Mouse (Mus musculus): ENCODE data around the gene Krtcap3.

Krtcap3 gene

GRCm38 (mm10) chr5:31252795-31253545, 1.5 kb downstream of the Krtcap3 start:
- DNase-seq (ENCODE audit: low spot score in 2 of 2) = no peak

- DNase-seq (ENCODE audit: low spot score in 2 of 2) = no peak
Measured at GRCm38 (mm10) chr5:31253806-31254205, 2.3 kb downstream of the Krtcap3 start.

GRCm38 (mm10) chr5:31254452-31254851, 3.0 kb downstream of the Krtcap3 start:
- DNase-seq (ENCODE audit: low spot score in 2 of 2) = no peak

- DNase-seq (ENCODE audit: low spot score in 2 of 2) = no peak
Measured at GRCm38 (mm10) chr5:31254901-31255300, 3.4 kb downstream of the Krtcap3 start.

- no peak for DNase-seq (ENCODE audit: low spot score in 2 of 2)
Measured at GRCm38 (mm10) chr5:31255381-31255780, 3.9 kb downstream of the Krtcap3 start.

- DNase-seq (ENCODE audit: low spot score in 2 of 2) = no peak
Measured at GRCm38 (mm10) chr5:31255971-31256370, 4.5 kb downstream of the Krtcap3 start.

GRCm38 (mm10) chr5:31257616-31258015, 6.1 kb downstream of the Krtcap3 start:
- DNase-seq (ENCODE audit: low spot score in 2 of 2) = no peak

- no peak for DNase-seq (ENCODE audit: low spot score in 2 of 2)
Measured at GRCm38 (mm10) chr5:31266101-31266500, 14.6 kb downstream of the Krtcap3 start.

- DNase-seq (ENCODE audit: low spot score in 2 of 2) = no peak
Measured at GRCm38 (mm10) chr5:31267686-31268085, 16.2 kb downstream of the Krtcap3 start.

GRCm38 (mm10) chr5:31273018-31273417, 21.5 kb downstream of the Krtcap3 start:
- DNase-seq (ENCODE audit: low spot score in 2 of 2) = no peak

- no peak for DNase-seq (ENCODE audit: low spot score in 2 of 2)
Measured at GRCm38 (mm10) chr5:31279245-31279988, 27.9 kb downstream of the Krtcap3 start.

GRCm38 (mm10) chr5:31288225-31288624, 36.7 kb downstream of the Krtcap3 start:
- DNase-seq (ENCODE audit: low spot score in 2 of 2) = no peak

- DNase-seq (ENCODE audit: low spot score in 2 of 2) = no peak
Measured at GRCm38 (mm10) chr5:31288655-31289054, 37.2 kb downstream of the Krtcap3 start.

- DNase-seq (ENCODE audit: low spot score in 2 of 2) = no peak
Measured at GRCm38 (mm10) chr5:31289626-31290230, 38.2 kb downstream of the Krtcap3 start.

- DNase-seq (ENCODE audit: low spot score in 2 of 2) = peak; percentile 95 to 97
Measured at GRCm38 (mm10) chr5:31290521-31291360, 39.2 kb downstream of the Krtcap3 start, which contains the start of gene Ift172. Gene Ift172 (minus strand): TSS chr5:31291116.

- DNase-seq (ENCODE audit: low spot score in 2 of 2) = no peak
Measured at GRCm38 (mm10) chr5:31291361-31291688, 39.8 kb downstream of the Krtcap3 start.

- no peak for DNase-seq (ENCODE audit: low spot score in 2 of 2)
Measured at GRCm38 (mm10) chr5:31294964-31295605, 43.6 kb downstream of the Krtcap3 start.

GRCm38 (mm10) chr5:31295606-31296141, 44.2 kb downstream of the Krtcap3 start, which contains the start of gene Fndc4:
Gene Fndc4 (minus strand): TSS chr5:31296080.
- DNase-seq (ENCODE audit: low spot score in 2 of 2) = no peak

GRCm38 (mm10) chr5:31297047-31297757, 45.7 kb downstream of the Krtcap3 start, which contains the start of gene Gckr:
Gene Gckr (plus strand): TSS chr5:31297443.
- DNase-seq (ENCODE audit: low spot score in 2 of 2) = no peak

GRCm38 (mm10) chr5:31297981-31298380, 46.5 kb downstream of the Krtcap3 start:
- DNase-seq (ENCODE audit: low spot score in 2 of 2) = no peak
